Mouse (Mus musculus): Measurements from ENCODE around the gene Ephb1. TPM values are rescaled to one million over a fixed set of nuclear protein-coding genes. Genes with fewer than 3 reads are reported as not detected.

Gene Ephb1
- polyA plus RNA-seq, 1 experiment = not detected

GRCm38 (mm10) chr9:101996183-101996582 is 358.3 kb downstream of the Ephb1 start:
- H3K27ac ChIP-seq (ENCODE audit: insufficient read depth, low read depth, low read length) = no peak overlapping the region
- no peak for TF ChIP-seq POLR2A (IDR thresholded peaks at IDR 0.05; ENCODE audit: borderline replicate concordance, low read depth, low read length)
- no peak for TF ChIP-seq CTCF (IDR thresholded peaks at IDR 0.05; ENCODE audit: low read depth, low read length)

GRCm38 (mm10) chr9:101995423-101996156 is 358.9 kb downstream of the Ephb1 start:
- H3K27ac ChIP-seq (ENCODE audit: insufficient read depth, low read depth, low read length) = no peak overlapping the region
- no peak overlapping the region for H3K4me3 ChIP-seq (ENCODE audit: insufficient read depth, low read length)
- TF ChIP-seq POLR2A (IDR thresholded peaks at IDR 0.05; ENCODE audit: borderline replicate concordance, low read depth, low read length) (no peak), CTCF (IDR thresholded peaks at IDR 0.05; ENCODE audit: low read depth, low read length) (no peak)
- H3K4me1 ChIP-seq (ENCODE audit: control insufficient read depth, insufficient read depth, low read length) = no peaks in the 10 kb centered on the region

More at GRCm38 (mm10) chr9:101996183-101996582, 358.3 kb downstream of the Ephb1 start:
- Histone ChIP-seq H3K4me3 (ENCODE audit: insufficient read depth, low read length) (no peak overlapping the region), H3K4me1 (ENCODE audit: control insufficient read depth, insufficient read depth, low read length) (no peaks in the 10 kb centered on the region)

GRCm38 (mm10) chr9:101994086-101994485 is 360.4 kb downstream of the Ephb1 start:
- TF ChIP-seq POLR2A (IDR thresholded peaks at IDR 0.05; ENCODE audit: borderline replicate concordance, low read depth, low read length) (no peak), CTCF (IDR thresholded peaks at IDR 0.05; ENCODE audit: low read depth, low read length) (no peak)
- Histone ChIP-seq H3K4me1 (ENCODE audit: control insufficient read depth, insufficient read depth, low read length) (no peaks in the 10 kb centered on the region), H3K27ac (ENCODE audit: insufficient read depth, low read depth, low read length) (no peak overlapping the region), H3K4me3 (ENCODE audit: insufficient read depth, low read length) (no peak overlapping the region)

- Histone ChIP-seq H3K27ac (ENCODE audit: insufficient read depth, low read depth, low read length) (no peak overlapping the region), H3K4me3 (ENCODE audit: insufficient read depth, low read length) (no peak overlapping the region), H3K4me1 (ENCODE audit: control insufficient read depth, insufficient read depth, low read length) (no peaks in the 10 kb centered on the region)
- TF ChIP-seq POLR2A (IDR thresholded peaks at IDR 0.05; ENCODE audit: borderline replicate concordance, low read depth, low read length) (no peak), CTCF (IDR thresholded peaks at IDR 0.05; ENCODE audit: low read depth, low read length) (no peak)
These were observed 363.7 kb downstream of the Ephb1 start for GRCm38 (mm10) chr9:101990836-101991235.

GRCm38 (mm10) chr9:101990032-101990431 is 364.5 kb downstream of the Ephb1 start:
- H3K4me1 ChIP-seq (ENCODE audit: control insufficient read depth, insufficient read depth, low read length) = no peaks in the 10 kb centered on the region
- TF ChIP-seq POLR2A (IDR thresholded peaks at IDR 0.05; ENCODE audit: borderline replicate concordance, low read depth, low read length) (no peak), CTCF (IDR thresholded peaks at IDR 0.05; ENCODE audit: low read depth, low read length) (no peak)
- no peak overlapping the region for H3K4me3 ChIP-seq (ENCODE audit: insufficient read depth, low read length)
- H3K27ac ChIP-seq (ENCODE audit: insufficient read depth, low read depth, low read length) = no peak overlapping the region

- Histone ChIP-seq H3K4me3 (ENCODE audit: insufficient read depth, low read length) (no peak overlapping the region), H3K4me1 (ENCODE audit: control insufficient read depth, insufficient read depth, low read length) (no peaks in the 10 kb centered on the region), H3K27ac (ENCODE audit: insufficient read depth, low read depth, low read length) (no peak overlapping the region)
- TF ChIP-seq POLR2A (IDR thresholded peaks at IDR 0.05; ENCODE audit: borderline replicate concordance, low read depth, low read length) (no peak), CTCF (IDR thresholded peaks at IDR 0.05; ENCODE audit: low read depth, low read length) (no peak)
These were observed 367.6 kb downstream of the Ephb1 start for GRCm38 (mm10) chr9:101986910-101987309.

- TF ChIP-seq POLR2A (IDR thresholded peaks at IDR 0.05; ENCODE audit: borderline replicate concordance, low read depth, low read length) (no peak), CTCF (IDR thresholded peaks at IDR 0.05; ENCODE audit: low read depth, low read length) (no peak)
- no peak overlapping the region for H3K27ac ChIP-seq (ENCODE audit: insufficient read depth, low read depth, low read length)
- H3K4me1 ChIP-seq (ENCODE audit: control insufficient read depth, insufficient read depth, low read length) = no peaks in the 10 kb centered on the region
- no peak overlapping the region for H3K4me3 ChIP-seq (ENCODE audit: insufficient read depth, low read length)
These were observed 372.1 kb downstream of the Ephb1 start for GRCm38 (mm10) chr9:101982378-101982777.

GRCm38 (mm10) chr9:101981161-101981560 is 373.3 kb downstream of the Ephb1 start:
- Histone ChIP-seq H3K27ac (ENCODE audit: insufficient read depth, low read depth, low read length) (no peak overlapping the region), H3K4me1 (ENCODE audit: control insufficient read depth, insufficient read depth, low read length) (no peaks in the 10 kb centered on the region), H3K4me3 (ENCODE audit: insufficient read depth, low read length) (no peak overlapping the region)
- TF ChIP-seq CTCF (IDR thresholded peaks at IDR 0.05; ENCODE audit: low read depth, low read length) (no peak), POLR2A (IDR thresholded peaks at IDR 0.05; ENCODE audit: borderline replicate concordance, low read depth, low read length) (no peak)

GRCm38 (mm10) chr9:101976884-101977465 is 377.5 kb downstream of the Ephb1 start:
- TF ChIP-seq CTCF (IDR thresholded peaks at IDR 0.05; ENCODE audit: low read depth, low read length) (no peak), POLR2A (IDR thresholded peaks at IDR 0.05; ENCODE audit: borderline replicate concordance, low read depth, low read length) (no peak)
- no peaks in the 10 kb centered on the region for H3K4me1 ChIP-seq (ENCODE audit: control insufficient read depth, insufficient read depth, low read length)
- no peak overlapping the region for H3K27ac ChIP-seq (ENCODE audit: insufficient read depth, low read depth, low read length)
- no peak overlapping the region for H3K4me3 ChIP-seq (ENCODE audit: insufficient read depth, low read length)

GRCm38 (mm10) chr9:101972314-101972713 is 382.2 kb downstream of the Ephb1 start:
- H3K27ac ChIP-seq (ENCODE audit: insufficient read depth, low read depth, low read length) = no peak overlapping the region
- TF ChIP-seq POLR2A (IDR thresholded peaks at IDR 0.05; ENCODE audit: borderline replicate concordance, low read depth, low read length) (no peak), CTCF (IDR thresholded peaks at IDR 0.05; ENCODE audit: low read depth, low read length) (no peak)
- no peak overlapping the region for H3K4me3 ChIP-seq (ENCODE audit: insufficient read depth, low read length)
- no peaks in the 10 kb centered on the region for H3K4me1 ChIP-seq (ENCODE audit: control insufficient read depth, insufficient read depth, low read length)

All from bone marrow macrophage, adult 2 months (primary cell).